Mouse (Mus musculus) neural tube, embryonic 13.5 days (tissue): ENCODE data around the gene Osbpl9. TPM values are rescaled to one million over a fixed set of nuclear protein-coding genes. Genes with fewer than 3 reads are reported as not detected.

Experiments used
- ATAC-seq: fragments of 200-750 bp; cut with Nextera tagmentation; 2 replicates; pipeline ENCODE4 v1.8.0; 2017; ENCODE audit warnings: low read depth, mild to moderate bottlenecking, moderate TSS enrichment, moderate library complexity
- H3K27ac ChIP-seq: fragments of 300-500 bp; sonication (generic); replicated peaks from 2 replicates; pipeline ENCODE4 v1.5.1; 2015; ENCODE audit warnings: moderate library complexity, mild to moderate bottlenecking, inconsistent platforms
- H3K27me3 ChIP-seq: fragments of 300-500 bp; sonication (generic); 2 replicates; pipeline ENCODE4 v1.6.1; 2015; ENCODE audit warnings: mild to moderate bottlenecking, inconsistent platforms
- H3K36me3 ChIP-seq: fragments of 300-500 bp; sonication (generic); 2 replicates; pipeline ENCODE4 v1.6.1; 2015; ENCODE audit warnings: mild to moderate bottlenecking, inconsistent platforms
- H3K4me1 ChIP-seq: fragments of 300-500 bp; sonication (generic); replicated peaks from 2 replicates; pipeline ENCODE4 v1.6.1; 2015; ENCODE audit warnings: inconsistent platforms
- H3K4me2 ChIP-seq: fragments of 300-500 bp; sonication (generic); 2 replicates; pipeline ENCODE4 v1.6.1; 2015; ENCODE audit warnings: inconsistent platforms, mild to moderate bottlenecking, moderate library complexity
- H3K4me3 ChIP-seq: fragments of 300-500 bp; sonication (generic); 2 replicates; pipeline ENCODE4 v1.5.1; 2015; ENCODE audit warnings: mild to moderate bottlenecking, inconsistent platforms
- H3K9ac ChIP-seq: fragments of 300-500 bp; sonication (generic); 2 replicates; pipeline ENCODE4 v1.6.1; 2015; ENCODE audit warnings: moderate library complexity, mild to moderate bottlenecking, inconsistent platforms
- H3K9me3 ChIP-seq: fragments of 300-500 bp; sonication (generic); 2 replicates; pipeline ENCODE4 v1.6.1; 2016; ENCODE audit warnings: inconsistent platforms
- WGBS: fragments of 180-500 bp; shearing (Covaris S2); methylation state at CpG from one replicate; pipeline ENCODE4 v1.1.7; 2015; 5-methylcytosine and 5-hydroxymethylcytosine counted together
- polyA plus RNA-seq: library from polyadenylated mRNA; unstranded; fragments of >200 nt; fragmentation: Nextera tagmentation; extraction: Ambion mirVana; gene quantifications from 2 replicates; pipeline ENCODE4 v1.2.1, GENCODE M21; 2015

Osbpl9 gene
- polyA plus RNA-seq, 1 experiment from 2014 or later = 97.0 TPM

- no peak for ATAC-seq
- no peaks in the 10 kb centered on the region for H3K27me3 ChIP-seq
- peaks cover 50% of the 10 kb centered on the region for H3K4me1 ChIP-seq
- no peak overlapping the region for H3K27ac ChIP-seq
- 95% methylated on average over 4 of the region's 4 CpGs for WGBS
- H3K4me3 ChIP-seq = no peak overlapping the region
- H3K36me3 ChIP-seq = peaks cover 19% of the 10 kb centered on the region; the same call in 1 of the 2 replicates
- 0 out of 2 replicates have a peak overlapping the region, but pooled peaks have one; percentile 18 for H3K4me2 ChIP-seq
- H3K9ac ChIP-seq = no peak overlapping the region
- no peaks in the 10 kb centered on the region for H3K9me3 ChIP-seq
These were observed 3.0 kb downstream of the Osbpl9 start for GRCm38 (mm10) chr4:109199069-109199468.

- Histone ChIP-seq H3K4me2 (no peak overlapping the region), H3K9ac (no peak overlapping the region), H3K36me3 (peaks cover 19% of the 10 kb centered on the region; the same call in 1 of the 2 replicates), H3K27me3 (no peaks in the 10 kb centered on the region), H3K9me3 (no peaks in the 10 kb centered on the region), H3K27ac (no peak overlapping the region), H3K4me3 (no peak overlapping the region), H3K4me1 (peaks cover 71% of the 10 kb centered on the region)
- ATAC-seq = no peak
- WGBS = 90% methylated on average over 7 of the region's 7 CpGs
These were observed 6.0 kb downstream of the Osbpl9 start for GRCm38 (mm10) chr4:109195900-109196629.

DNA sequence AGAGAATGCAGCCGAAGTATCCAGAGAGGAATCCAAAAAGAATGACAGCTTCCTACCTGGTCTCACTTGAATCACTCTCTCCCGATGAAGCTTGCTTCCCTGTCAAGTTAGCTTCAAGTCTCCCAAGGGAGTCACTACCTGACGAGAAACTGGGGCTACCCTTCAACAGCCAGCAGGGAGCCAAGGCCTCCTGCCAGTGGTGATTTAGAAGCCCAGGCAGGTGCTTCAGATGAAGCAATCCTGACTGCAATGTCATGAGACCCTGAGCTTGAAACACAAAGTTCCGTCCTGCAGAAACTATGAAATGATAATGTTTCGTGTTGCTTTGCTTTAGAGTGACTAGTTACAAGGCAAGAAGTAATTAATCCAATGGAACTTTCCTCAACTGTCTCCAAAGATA is 8.2 kb downstream of the Osbpl9 start:
- Histone ChIP-seq H3K9me3 (no peaks in the 10 kb centered on the region), H3K36me3 (peaks cover 19% of the 10 kb centered on the region; the same call in 1 of the 2 replicates), H3K27me3 (no peaks in the 10 kb centered on the region), H3K4me1 (peaks cover 55% of the 10 kb centered on the region), H3K9ac (no peak overlapping the region), H3K27ac (no peak overlapping the region), H3K4me3 (no peak overlapping the region), H3K4me2 (no peak overlapping the region)
- no peak for ATAC-seq
- 74% methylated on average over 5 of the region's 5 CpGs for WGBS

DNA sequence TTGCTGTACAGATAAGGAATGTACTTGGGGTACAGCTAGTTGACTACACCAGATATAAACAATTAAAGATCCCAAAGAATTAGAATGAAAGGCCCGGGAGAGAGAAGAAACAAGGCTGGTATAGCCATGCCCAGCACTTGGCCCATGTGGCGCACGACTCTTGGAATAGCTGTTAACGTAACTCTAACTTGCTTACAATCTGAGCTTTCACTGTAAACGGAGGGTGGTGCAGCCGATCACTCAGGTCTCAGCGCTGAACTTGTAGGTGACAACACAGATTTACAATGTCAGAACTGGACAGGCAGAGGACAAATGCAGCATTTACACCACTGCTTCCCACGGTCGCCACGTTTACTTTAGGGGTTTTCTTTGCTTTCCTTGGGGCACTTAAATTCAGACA is 10.5 kb downstream of the Osbpl9 start:
- 0 out of 2 replicates have a peak, but pooled peaks cover 1% of the 10 kb centered on the region for H3K36me3 ChIP-seq
- peaks cover 38% of the 10 kb centered on the region for H3K4me1 ChIP-seq
- H3K4me2 ChIP-seq = no peak overlapping the region
- H3K27ac ChIP-seq = peak overlapping the region; percentile 29; the same call in 1 of the 2 replicates
- H3K9me3 ChIP-seq = no peaks in the 10 kb centered on the region
- no peaks in the 10 kb centered on the region for H3K27me3 ChIP-seq
- no peak for ATAC-seq
- no peak overlapping the region for H3K4me3 ChIP-seq
- 57% methylated on average over 10 of the region's 10 CpGs for WGBS
- no peak overlapping the region for H3K9ac ChIP-seq

DNA sequence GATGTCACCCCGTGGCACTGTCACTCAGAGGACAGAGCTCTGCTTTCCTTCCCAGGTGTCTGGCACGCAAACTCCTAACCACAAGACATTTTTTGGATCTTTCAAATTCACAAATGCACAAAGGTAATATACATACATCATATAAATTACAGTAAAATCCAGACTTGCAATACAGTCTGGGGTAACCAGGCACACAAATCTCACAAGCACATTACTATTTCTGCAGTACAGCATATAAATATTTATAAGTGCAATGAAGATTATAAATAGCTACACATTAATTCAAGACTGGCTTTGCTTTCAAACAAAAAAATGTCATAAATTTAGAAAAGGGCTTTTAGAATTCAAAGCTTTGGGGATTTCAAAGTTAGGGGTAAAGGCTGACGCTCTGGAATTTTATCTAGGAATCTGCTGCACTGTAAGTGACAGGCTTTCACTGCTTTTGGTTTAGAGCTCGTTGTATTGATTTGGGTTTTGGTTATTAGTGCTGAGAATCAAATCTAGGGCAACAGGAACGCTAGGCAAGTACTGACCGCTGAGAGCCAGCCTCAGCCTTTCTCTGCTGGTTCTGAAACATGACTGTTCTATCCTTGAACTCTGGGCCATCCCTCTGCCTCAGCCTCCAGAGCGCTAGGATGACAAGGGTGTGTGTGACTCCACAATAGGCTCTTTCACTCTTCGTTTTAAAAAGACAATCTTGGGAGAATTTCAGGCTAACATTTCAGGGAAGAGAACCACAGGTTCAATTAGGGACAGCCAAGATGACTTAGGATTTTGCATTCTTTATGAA is 16.3 kb downstream of the Osbpl9 start:
- Histone ChIP-seq H3K4me3 (no peak overlapping the region), H3K4me1 (peaks cover 11% of the 10 kb centered on the region; the same call in 1 of the 2 replicates), H3K4me2 (no peak overlapping the region), H3K9me3 (no peaks in the 10 kb centered on the region), H3K27me3 (no peaks in the 10 kb centered on the region), H3K27ac (no peak overlapping the region), H3K9ac (no peak overlapping the region), H3K36me3 (peaks cover 6% of the 10 kb centered on the region; the same call in 1 of the 2 replicates)
- ATAC-seq = no peak
- 78% methylated on average over 8 of the region's 8 CpGs for WGBS

DNA sequence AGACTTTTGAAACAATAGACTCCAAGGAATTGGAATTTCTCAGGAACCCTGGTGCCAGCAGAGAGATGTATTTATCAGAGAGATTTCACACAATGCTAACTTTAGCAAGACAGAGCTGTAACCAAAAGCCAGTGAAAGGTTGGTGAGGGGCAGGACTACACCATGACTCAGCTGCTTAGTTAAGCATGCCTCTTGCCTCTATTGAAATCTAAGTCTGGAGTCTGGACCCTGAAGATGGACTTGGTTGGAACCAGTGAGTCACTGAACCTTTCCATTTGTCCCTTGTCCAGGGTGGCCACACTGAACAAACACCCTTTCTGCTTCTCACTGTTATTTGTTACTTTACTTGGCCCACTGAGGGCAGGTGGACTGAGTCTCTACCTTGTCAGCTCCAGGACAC is 26.4 kb downstream of the Osbpl9 start:
- Histone ChIP-seq H3K4me2 (no peak overlapping the region), H3K36me3 (0 out of 2 replicates have a peak, but pooled peaks cover 9% of the 10 kb centered on the region), H3K4me3 (no peak overlapping the region), H3K4me1 (peaks cover 25% of the 10 kb centered on the region), H3K9me3 (no peaks in the 10 kb centered on the region), H3K27ac (no peak overlapping the region), H3K27me3 (no peaks in the 10 kb centered on the region), H3K9ac (no peak overlapping the region)
- ATAC-seq = no peak

DNA sequence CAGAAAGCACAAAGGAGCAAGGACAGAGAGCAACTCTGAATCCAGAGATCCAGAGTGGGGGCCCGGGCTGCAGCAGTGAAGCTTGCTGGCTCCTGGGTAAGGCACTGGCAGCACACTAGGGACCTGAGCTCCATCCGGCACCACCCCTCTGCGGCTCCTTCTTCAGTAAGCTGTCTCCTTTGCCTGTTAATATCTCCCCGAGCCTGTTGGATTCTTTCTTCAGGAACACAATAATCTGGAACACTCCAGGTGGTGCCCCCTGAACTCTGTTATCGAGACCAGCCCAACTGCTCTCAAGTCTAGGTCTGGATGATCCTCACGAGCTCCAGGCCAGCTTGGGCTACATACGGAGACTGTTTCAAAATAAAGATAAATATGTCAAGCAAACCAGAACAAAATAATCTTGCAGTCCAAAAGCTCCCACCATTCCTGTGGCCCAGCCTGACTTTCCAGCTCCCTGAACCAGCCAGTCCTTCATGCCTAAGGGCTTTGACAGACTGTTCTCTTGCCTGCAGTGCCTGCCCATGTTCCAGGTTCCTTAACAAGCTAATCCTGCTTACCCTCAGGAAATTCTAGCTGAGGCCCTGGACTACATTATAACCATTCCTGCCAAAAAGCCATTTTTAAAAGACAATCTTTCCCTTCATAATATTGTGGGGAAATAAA is 28.2 kb downstream of the Osbpl9 start:
- no peak overlapping the region for H3K4me3 ChIP-seq
- peak; percentile 72; the same call in 1 of the 2 replicates for ATAC-seq
- H3K9me3 ChIP-seq = no peaks in the 10 kb centered on the region
- H3K36me3 ChIP-seq = 0 out of 2 replicates have a peak, but pooled peaks cover 9% of the 10 kb centered on the region
- H3K27me3 ChIP-seq = no peaks in the 10 kb centered on the region
- peak overlapping the region; percentile 24; the same call in 1 of the 2 replicates for H3K4me2 ChIP-seq
- 48% methylated on average over 7 of the region's 7 CpGs for WGBS
- H3K27ac ChIP-seq = peak overlapping the region; percentile 89
- 0 out of 2 replicates have a peak overlapping the region, but pooled peaks have one; percentile 23 for H3K9ac ChIP-seq
- H3K4me1 ChIP-seq = peaks cover 25% of the 10 kb centered on the region

- H3K9ac ChIP-seq = 0 out of 2 replicates have a peak overlapping the region, but pooled peaks have one; percentile 23
- H3K4me2 ChIP-seq = peak overlapping the region; percentile 24; the same call in 1 of the 2 replicates
- 0 out of 2 replicates have a peak, but pooled peaks cover 9% of the 10 kb centered on the region for H3K36me3 ChIP-seq
- H3K27me3 ChIP-seq = no peaks in the 10 kb centered on the region
- peak overlapping the region; percentile 89 for H3K27ac ChIP-seq
- H3K4me1 ChIP-seq = peaks cover 25% of the 10 kb centered on the region
- no peak overlapping the region for H3K4me3 ChIP-seq
- no peaks in the 10 kb centered on the region for H3K9me3 ChIP-seq
- 60% methylated on average over 4 of the region's 4 CpGs for WGBS
- ATAC-seq = peak; percentile 82
These were observed 28.7 kb downstream of the Osbpl9 start for GRCm38 (mm10) chr4:109173369-109173768.

GRCm38 (mm10) chr4:109165521-109166173 is 36.4 kb downstream of the Osbpl9 start:
- no peaks in the 10 kb centered on the region for H3K9me3 ChIP-seq
- H3K4me3 ChIP-seq = no peak overlapping the region
- no peak overlapping the region for H3K27ac ChIP-seq
- no peaks in the 10 kb centered on the region for H3K4me1 ChIP-seq
- ATAC-seq = no peak
- no peak overlapping the region for H3K4me2 ChIP-seq
- H3K36me3 ChIP-seq = 0 out of 2 replicates have a peak, but pooled peaks cover 3% of the 10 kb centered on the region
- H3K27me3 ChIP-seq = no peaks in the 10 kb centered on the region
- no peak overlapping the region for H3K9ac ChIP-seq
- WGBS = 41% methylated on average over 12 of the region's 12 CpGs

- Histone ChIP-seq H3K9me3 (no peaks in the 10 kb centered on the region), H3K27ac (peak overlapping the region; percentile 86), H3K4me1 (peaks cover 49% of the 10 kb centered on the region), H3K27me3 (no peaks in the 10 kb centered on the region), H3K4me3 (peak overlapping the region; percentile 26), H3K36me3 (peaks cover 5% of the 10 kb centered on the region; the same call in 1 of the 2 replicates), H3K4me2 (peak overlapping the region; percentile 50), H3K9ac (peak overlapping the region; percentile 60)
- ATAC-seq = peak; percentile 68
- 37% methylated on average over 24 of the region's 24 CpGs for WGBS
These were observed 45.4 kb downstream of the Osbpl9 start for GRCm38 (mm10) chr4:109156481-109157261.
